Mouse (Mus musculus) heart, embryonic 11.5 days (tissue): ENCODE measurements around the gene Fth1. TPM values are rescaled to one million over a fixed set of nuclear protein-coding genes. Genes with fewer than 3 reads are reported as not detected.
A peak's percentile ranks its signal among the peaks of the same experiment; 100 is the strongest.

Experiments used
- ATAC-seq: fragments of 200-750 bp; cut with Nextera tagmentation; replicated peaks from 2 replicates; pipeline ENCODE4 v1.8.0; 2017; ENCODE audit warnings: moderate library complexity; ENCODE audit not compliant: insufficient number of reproducible peaks, low FRiP score, low TSS enrichment
- H3K27ac ChIP-seq: fragments of 300-500 bp; sonication (generic); 2 replicates; pipeline ENCODE4 v1.5.1; 2014; ENCODE audit warnings: mild to moderate bottlenecking, low read depth, low read length
- H3K27me3 ChIP-seq: fragments of 300-500 bp; sonication (generic); 2 replicates; pipeline ENCODE4 v1.6.1; 2014; ENCODE audit warnings: mild to moderate bottlenecking, low read length, mixed read lengths; ENCODE audit not compliant: control insufficient read depth, insufficient read depth
- H3K36me3 ChIP-seq: fragments of 300-500 bp; sonication (generic); 2 replicates; pipeline ENCODE4 v1.6.1; 2014; ENCODE audit warnings: mild to moderate bottlenecking, low read length, moderate library complexity, mixed read lengths; ENCODE audit not compliant: control insufficient read depth, insufficient read depth
- H3K4me1 ChIP-seq: fragments of 300-500 bp; sonication (generic); 2 replicates; pipeline ENCODE4 v1.6.1; 2014; ENCODE audit warnings: low read length; ENCODE audit not compliant: control insufficient read depth, insufficient read depth
- H3K4me2 ChIP-seq: fragments of 300-500 bp; sonication (generic); 2 replicates; pipeline ENCODE4 v1.6.1; 2014; ENCODE audit warnings: mild to moderate bottlenecking, moderate library complexity
- H3K4me3 ChIP-seq: fragments of 300-500 bp; sonication (generic); 2 replicates; pipeline ENCODE4 v1.5.1; 2014; ENCODE audit warnings: low read depth, low read length
- H3K9ac ChIP-seq: fragments of 300-500 bp; sonication (generic); 2 replicates; pipeline ENCODE4 v1.6.1; 2014; ENCODE audit warnings: mild to moderate bottlenecking, low read depth, low read length, moderate library complexity
- H3K9me3 ChIP-seq: fragments of 300-500 bp; sonication (generic); replicated peaks from 2 replicates; pipeline ENCODE4 v1.6.1; 2016; ENCODE audit warnings: low read length; ENCODE audit not compliant: control insufficient read depth
- WGBS: fragments of 180-500 bp; shearing (Covaris S2); extraction: QIAGEN DNeasy Blood & Tissue Kit; methylation state at CpG from one replicate; pipeline ENCODE4 v1.1.7; 2014; ENCODE audit not compliant: insufficient replicate concordance; 5-methylcytosine and 5-hydroxymethylcytosine counted together
- polyA plus RNA-seq: library from polyadenylated mRNA; unstranded; fragments of >200 nt; fragmentation: Nextera tagmentation; extraction: Ambion mirVana; gene quantifications from 2 replicates; pipeline ENCODE4 v1.2.1, GENCODE M21; 2014

Fth1 gene
- polyA plus RNA-seq, 1 experiment from 2014 or later, result 2,294 TPM

GRCm38 (mm10) chr19:10018527-10018818 lies 38.1 kb downstream of the Fth1 start:
- H3K27ac ChIP-seq, result peak overlapping the region; percentile 83
- H3K36me3 ChIP-seq, result no peaks in the 10 kb centered on the region
- WGBS, result 4% methylated on average over 3 of the region's 3 CpGs
- H3K9ac ChIP-seq, result peak overlapping the region; percentile 82
- no peaks in the 10 kb centered on the region for H3K27me3 ChIP-seq
- H3K9me3 ChIP-seq, result no peaks in the 10 kb centered on the region
- no peak; the same call in 1 of the 2 replicates for ATAC-seq
- peak overlapping the region; percentile 71 for H3K4me3 ChIP-seq
- H3K4me2 ChIP-seq, result peak overlapping the region; percentile 98
- H3K4me1 ChIP-seq, result peaks cover 69% of the 10 kb centered on the region

- Histone ChIP-seq H3K4me3 (peak overlapping the region; percentile 71), H3K36me3 (no peaks in the 10 kb centered on the region), H3K27me3 (no peaks in the 10 kb centered on the region), H3K4me2 (peak overlapping the region; percentile 98), H3K9ac (peak overlapping the region; percentile 82), H3K9me3 (no peaks in the 10 kb centered on the region), H3K27ac (no peak overlapping the region), H3K4me1 (peaks cover 69% of the 10 kb centered on the region)
- 73% methylated on average over 4 of the region's 4 CpGs for WGBS
- ATAC-seq, result no peak
Observed at GRCm38 (mm10) chr19:10019214-10019760, 38.9 kb downstream of the Fth1 start.

- Histone ChIP-seq H3K4me1 (peaks cover 69% of the 10 kb centered on the region), H3K27ac (peak overlapping the region; percentile 35; the same call in 1 of the 2 replicates), H3K9ac (0 out of 2 replicates have a peak overlapping the region, but pooled peaks have one; percentile 10), H3K27me3 (no peaks in the 10 kb centered on the region), H3K4me2 (peak overlapping the region; percentile 29), H3K4me3 (no peak overlapping the region), H3K9me3 (no peaks in the 10 kb centered on the region), H3K36me3 (no peaks in the 10 kb centered on the region)
- WGBS, result 94% methylated on average over 2 of the region's 2 CpGs
- no peak for ATAC-seq
Observed at GRCm38 (mm10) chr19:10021981-10022380, 41.6 kb downstream of the Fth1 start.

DNA sequence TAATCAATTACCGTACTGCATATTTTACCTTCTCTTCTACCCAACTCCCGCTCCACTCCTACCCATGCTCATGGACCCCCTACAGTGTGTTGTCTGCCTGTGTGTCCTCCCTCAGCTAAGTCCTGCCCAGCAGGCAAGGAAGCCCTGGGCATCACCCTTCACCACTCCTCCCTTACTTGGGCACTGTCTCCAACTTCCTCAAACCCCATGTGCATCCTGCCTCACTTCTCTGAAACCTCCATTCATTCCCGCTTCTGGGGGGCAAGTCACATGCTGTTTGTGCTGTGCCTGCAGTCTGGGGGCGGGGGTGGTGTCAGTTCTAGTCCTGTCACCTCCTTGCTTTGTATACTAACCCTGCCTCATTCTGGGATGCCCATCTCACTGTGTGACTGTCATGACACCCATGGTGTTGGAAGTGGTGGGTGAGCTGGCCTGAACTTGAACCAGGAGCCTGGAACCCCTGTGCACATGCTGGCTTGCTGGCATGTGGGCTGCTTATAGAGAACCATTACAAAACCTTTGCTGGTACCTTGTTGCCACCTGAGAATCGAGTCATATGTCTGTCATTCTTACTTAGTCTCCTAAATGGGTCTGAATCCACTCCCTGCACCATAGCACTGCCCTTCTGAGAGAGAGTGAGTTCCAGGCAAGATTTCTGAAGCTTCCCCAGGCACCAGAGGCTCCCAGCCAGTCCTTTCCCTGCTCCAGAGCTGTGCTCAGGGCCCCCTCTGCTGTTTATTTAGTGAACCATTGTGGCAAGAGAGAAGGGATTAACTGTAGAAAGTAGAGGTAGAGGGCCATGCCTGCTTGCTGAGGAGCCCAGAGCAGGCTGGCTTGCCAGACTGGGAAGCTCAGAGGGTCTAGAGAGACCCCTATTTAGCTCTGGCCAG lies 42.3 kb downstream of the Fth1 start:
- no peak overlapping the region for H3K4me3 ChIP-seq
- H3K9ac ChIP-seq, result peak overlapping the region; percentile 28; the same call in 1 of the 2 replicates
- peaks cover 6% of the 10 kb centered on the region; the same call in 1 of the 2 replicates for H3K36me3 ChIP-seq
- peaks cover 62% of the 10 kb centered on the region for H3K4me1 ChIP-seq
- peak overlapping the region; percentile 75 for H3K27ac ChIP-seq
- 65% methylated on average over 5 of the region's 5 CpGs for WGBS
- H3K27me3 ChIP-seq, result no peaks in the 10 kb centered on the region
- ATAC-seq, result no peak
- H3K4me2 ChIP-seq, result peak overlapping the region; percentile 29
- H3K9me3 ChIP-seq, result no peaks in the 10 kb centered on the region

DNA sequence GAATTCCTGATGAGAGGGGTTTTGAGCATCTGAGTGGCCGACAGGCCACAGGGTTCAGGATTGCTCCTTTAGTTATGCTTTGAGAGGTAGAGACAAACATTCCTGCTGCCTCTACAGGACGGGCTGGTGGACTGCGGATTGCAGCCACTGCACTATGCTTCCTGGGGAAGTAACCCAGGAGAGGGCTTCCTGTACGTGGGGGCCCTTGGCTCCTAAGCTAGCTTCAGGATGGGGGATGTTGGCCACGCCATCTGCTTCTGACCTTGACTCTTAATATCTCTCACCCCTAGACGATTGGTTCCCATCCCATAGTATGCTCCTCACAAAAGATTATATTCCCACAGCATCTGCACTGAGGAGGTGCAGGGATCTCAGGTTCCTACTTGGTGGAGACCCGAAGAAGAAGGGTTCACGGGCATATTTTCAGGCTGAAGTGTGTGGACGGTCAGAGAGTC lies 42.9 kb downstream of the Fth1 start:
- WGBS, result 56% methylated on average over 9 of the region's 9 CpGs
- Histone ChIP-seq H3K4me3 (no peak overlapping the region), H3K27me3 (no peaks in the 10 kb centered on the region), H3K4me2 (peak overlapping the region; percentile 21; the same call in 1 of the 2 replicates), H3K9me3 (no peaks in the 10 kb centered on the region), H3K4me1 (peaks cover 59% of the 10 kb centered on the region), H3K9ac (peak overlapping the region; percentile 23; the same call in 1 of the 2 replicates), H3K36me3 (peaks cover 9% of the 10 kb centered on the region), H3K27ac (peak overlapping the region; percentile 75)
- ATAC-seq, result no peak

GRCm38 (mm10) chr19:10025169-10025875 lies 44.9 kb downstream of the Fth1 start:
- peaks cover 9% of the 10 kb centered on the region for H3K36me3 ChIP-seq
- H3K27ac ChIP-seq, result peak overlapping the region; percentile 75
- no peak overlapping the region for H3K4me3 ChIP-seq
- H3K4me2 ChIP-seq, result peak overlapping the region; percentile 12; the same call in 1 of the 2 replicates
- ATAC-seq, result peak; percentile 73
- H3K9ac ChIP-seq, result peak overlapping the region; percentile 40; the same call in 1 of the 2 replicates
- H3K27me3 ChIP-seq, result no peaks in the 10 kb centered on the region
- H3K4me1 ChIP-seq, result peaks cover 44% of the 10 kb centered on the region
- 17% methylated on average over 8 of the region's 8 CpGs for WGBS
- no peaks in the 10 kb centered on the region for H3K9me3 ChIP-seq

GRCm38 (mm10) chr19:10029746-10030145 lies 49.3 kb downstream of the Fth1 start:
- no peak overlapping the region for H3K27ac ChIP-seq
- H3K4me3 ChIP-seq, result no peak overlapping the region
- H3K4me1 ChIP-seq, result peaks cover 15% of the 10 kb centered on the region
- no peak for ATAC-seq
- WGBS, result 85% methylated on average over 2 of the region's 2 CpGs
- H3K27me3 ChIP-seq, result no peaks in the 10 kb centered on the region
- peaks cover 12% of the 10 kb centered on the region for H3K36me3 ChIP-seq
- no peak overlapping the region for H3K4me2 ChIP-seq
- no peaks in the 10 kb centered on the region for H3K9me3 ChIP-seq
- no peak overlapping the region for H3K9ac ChIP-seq

- WGBS, result 42% methylated on average over 8 of the region's 8 CpGs
- ATAC-seq, result no peak
- H3K4me1 ChIP-seq, result peaks cover 1% of the 10 kb centered on the region
- H3K27ac ChIP-seq, result no peak overlapping the region
- H3K36me3 ChIP-seq, result peaks cover 3% of the 10 kb centered on the region; the same call in 1 of the 2 replicates
- H3K9me3 ChIP-seq, result no peaks in the 10 kb centered on the region
- H3K4me2 ChIP-seq, result no peak overlapping the region
- H3K9ac ChIP-seq, result no peak overlapping the region
- no peaks in the 10 kb centered on the region for H3K27me3 ChIP-seq
- H3K4me3 ChIP-seq, result no peak overlapping the region
Observed at GRCm38 (mm10) chr19:10033211-10033973, 53.0 kb downstream of the Fth1 start.
